Mouse (Mus musculus): ENCODE measurements around the gene Sufu. TPM values are rescaled to one million over a fixed set of nuclear protein-coding genes. Genes with fewer than 3 reads are reported as not detected.

Gene Sufu
- 21.4 and 21.9 TPM in 2 replicates for total RNA-seq (2014; rRNA removed)
- 17.2 and 19.1 TPM in 2 replicates for polyA plus RNA-seq (2015; fragmentation: Nextera tagmentation; extraction: Ambion mirVana)

- H3K36me3 ChIP-seq (ENCODE audit: insufficient read depth, low read length) = no peaks in the 10 kb centered on the region
- peak; percentile 99 for DNase-seq (ENCODE audit: low spot score)
- ATAC-seq = peak; percentile 92
- peak within 1 kb of the TSS; percentile 92 for H3K27ac ChIP-seq
- H3K4me2 ChIP-seq (ENCODE audit: low read depth, low read length) = peak within 1 kb of the TSS; percentile 96
- H3K9me3 ChIP-seq (ENCODE audit: low read length) = no peaks in the 10 kb centered on the region
- H3K4me1 ChIP-seq (ENCODE audit: insufficient read depth, low read length) = peaks cover 35% of the 10 kb centered on the region
- WGBS = under 1% methylated on average over 56 of the region's 57 CpGs
- peak within 1 kb of the TSS; percentile 91 for H3K4me3 ChIP-seq (ENCODE audit: low read length)
- peak within 1 kb of the TSS; percentile 82 for H3K9ac ChIP-seq (replicated peaks; ENCODE audit: low read length)
- TF ChIP-seq CTCF (IDR thresholded peaks at IDR 0.05; ENCODE audit: low read depth) = peak; percentile 91
- no peaks in the 10 kb centered on the region for H3K27me3 ChIP-seq (ENCODE audit: insufficient read depth, low read length)
Observed at GRCm38 (mm10) chr19:46396686-46397435, at the start of gene Sufu. Sufu (plus strand) TSS chr19:46396896.

GRCm38 (mm10) chr19:46347146-46347545, 49.5 kb upstream of the Sufu start:
- no peaks in the 10 kb centered on the region; the same call in 1 of the 2 replicates for H3K4me1 ChIP-seq (ENCODE audit: insufficient read depth, low read length)
- no peak for DNase-seq (ENCODE audit: low spot score)
- no peak overlapping the region for H3K4me3 ChIP-seq (ENCODE audit: low read length)
- H3K36me3 ChIP-seq (ENCODE audit: insufficient read depth, low read length) = no peaks in the 10 kb centered on the region
- H3K9ac ChIP-seq (replicated peaks; ENCODE audit: low read length) = no peak overlapping the region
- TF ChIP-seq CTCF (IDR thresholded peaks at IDR 0.05; ENCODE audit: low read depth) = no peak
- no peaks in the 10 kb centered on the region for H3K27me3 ChIP-seq (ENCODE audit: insufficient read depth, low read length)
- H3K4me2 ChIP-seq (ENCODE audit: low read depth, low read length) = no peak overlapping the region
- no peaks in the 10 kb centered on the region for H3K9me3 ChIP-seq (ENCODE audit: low read length)
- WGBS = 100% methylated on average over 1 of the region's 1 CpGs
- no peak for ATAC-seq
- H3K27ac ChIP-seq = no peak overlapping the region

GRCm38 (mm10) chr19:46347936-46348668, 48.6 kb upstream of the Sufu start:
- Histone ChIP-seq H3K27ac (peak overlapping the region; percentile 94), H3K36me3 (ENCODE audit: insufficient read depth, low read length) (no peaks in the 10 kb centered on the region), H3K9me3 (ENCODE audit: low read length) (no peaks in the 10 kb centered on the region), H3K4me3 (ENCODE audit: low read length) (peak overlapping the region; percentile 67), H3K4me2 (ENCODE audit: low read depth, low read length) (peak overlapping the region; percentile 91), H3K4me1 (ENCODE audit: insufficient read depth, low read length) (no peaks in the 10 kb centered on the region; the same call in 1 of the 2 replicates), H3K27me3 (ENCODE audit: insufficient read depth, low read length) (no peaks in the 10 kb centered on the region), H3K9ac (replicated peaks; ENCODE audit: low read length) (peak overlapping the region; percentile 87)
- 26% methylated on average over 14 of the region's 14 CpGs for WGBS
- DNase-seq (ENCODE audit: low spot score) (peak; percentile 63), ATAC-seq (peak; percentile 34)
- TF ChIP-seq CTCF (IDR thresholded peaks at IDR 0.05; ENCODE audit: low read depth) = no peak

- peak overlapping the region; percentile 91 for H3K4me2 ChIP-seq (ENCODE audit: low read depth, low read length)
- TF ChIP-seq CTCF (IDR thresholded peaks at IDR 0.05; ENCODE audit: low read depth) = peak; percentile 22; the same call in 1 of the 2 replicates
- peak overlapping the region; percentile 94 for H3K27ac ChIP-seq
- ATAC-seq (peak; percentile 96), DNase-seq (ENCODE audit: low spot score) (peak; percentile 96)
- under 1% methylated on average over 75 of the region's 78 CpGs for WGBS
- no peaks in the 10 kb centered on the region for H3K27me3 ChIP-seq (ENCODE audit: insufficient read depth, low read length)
- H3K9me3 ChIP-seq (ENCODE audit: low read length) = no peaks in the 10 kb centered on the region
- peak overlapping the region; percentile 67 for H3K4me3 ChIP-seq (ENCODE audit: low read length)
- H3K4me1 ChIP-seq (ENCODE audit: insufficient read depth, low read length) = no peaks in the 10 kb centered on the region; the same call in 1 of the 2 replicates
- H3K36me3 ChIP-seq (ENCODE audit: insufficient read depth, low read length) = no peaks in the 10 kb centered on the region
- H3K9ac ChIP-seq (replicated peaks; ENCODE audit: low read length) = peak overlapping the region; percentile 87
Observed at GRCm38 (mm10) chr19:46348761-46349458, 47.8 kb upstream of the Sufu start.

- H3K9ac ChIP-seq (replicated peaks; ENCODE audit: low read length) = peak overlapping the region; percentile 87
- WGBS = 29% methylated on average over 6 of the region's 6 CpGs
- 0 out of 2 replicates have a peak, but pooled peaks have one; percentile 2 for ATAC-seq
- peak overlapping the region; percentile 91 for H3K4me2 ChIP-seq (ENCODE audit: low read depth, low read length)
- H3K4me1 ChIP-seq (ENCODE audit: insufficient read depth, low read length) = no peaks in the 10 kb centered on the region; the same call in 1 of the 2 replicates
- no peaks in the 10 kb centered on the region for H3K27me3 ChIP-seq (ENCODE audit: insufficient read depth, low read length)
- TF ChIP-seq CTCF (IDR thresholded peaks at IDR 0.05; ENCODE audit: low read depth) = no peak
- H3K36me3 ChIP-seq (ENCODE audit: insufficient read depth, low read length) = no peaks in the 10 kb centered on the region
- H3K9me3 ChIP-seq (ENCODE audit: low read length) = no peaks in the 10 kb centered on the region
- peak overlapping the region; percentile 67 for H3K4me3 ChIP-seq (ENCODE audit: low read length)
- peak overlapping the region; percentile 94; the same call in 1 of the 2 replicates for H3K27ac ChIP-seq
- DNase-seq (ENCODE audit: low spot score) = no peak
Observed at GRCm38 (mm10) chr19:46349550-46349949, 47.1 kb upstream of the Sufu start.
